Mouse (Mus musculus) E14TG2a.4 (cell line): ENCODE results near the gene Ube2ql1.

ENCODE experiments used
- H3K27me3 ChIP-seq: 2 replicates; pipeline ENCODE4 v1.6.1; 2014; ENCODE audit warnings: low read length, control low read depth; ENCODE audit not compliant: insufficient read depth
- H3K36me3 ChIP-seq: 2 replicates; pipeline ENCODE4 v1.6.1; 2014; ENCODE audit warnings: low read length, control low read depth; ENCODE audit not compliant: insufficient read depth
- H3K4me1 ChIP-seq: replicated peaks from 2 replicates; pipeline ENCODE4 v1.6.1; 2014; ENCODE audit warnings: low read depth, low read length, control low read depth
- H3K4me3 ChIP-seq: replicated peaks from 2 replicates; pipeline ENCODE4 v1.5.1; 2014; ENCODE audit warnings: mild to moderate bottlenecking, low read length
- H3K9me3 ChIP-seq: 2 replicates; pipeline ENCODE4 v1.6.1; 2014; ENCODE audit warnings: low read length, control low read depth
- CTCF ChIP-seq: conservative IDR thresholded peaks from 2 replicates; pipeline ENCODE4 v1.5.1; 2014; ENCODE audit warnings: low read length
- NANOG ChIP-seq: IDR thresholded peaks from 2 replicates; pipeline ENCODE4 v1.6.1; 2014; ENCODE audit warnings: borderline replicate concordance, low read length, mixed read lengths
- POU5F1 ChIP-seq: IDR thresholded peaks from 2 replicates; pipeline ENCODE4 v1.6.1; 2014; ENCODE audit warnings: low read length, borderline replicate concordance

Gene Ube2ql1

DNA sequence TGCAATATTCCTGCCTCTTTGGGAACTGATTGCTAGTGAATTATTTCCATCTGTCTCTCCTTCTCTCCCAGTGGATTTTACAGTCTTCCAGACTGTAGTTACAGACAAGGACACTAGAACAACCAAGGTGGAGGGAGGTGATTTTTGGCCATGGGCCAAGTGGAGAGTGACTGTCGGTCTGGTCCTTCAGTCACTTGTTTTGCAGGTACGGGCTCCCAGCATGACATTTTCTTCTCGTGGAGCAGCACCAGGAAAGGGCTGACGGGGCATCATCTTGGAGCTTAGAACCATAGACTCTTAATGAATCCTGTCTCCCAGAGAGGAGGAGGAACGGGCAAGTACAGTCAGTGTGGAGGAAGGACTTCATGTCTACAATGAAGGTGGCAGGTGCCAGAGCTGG lies 67.6 kb downstream of the Ube2ql1 start:
- H3K4me3 ChIP-seq, result no peak overlapping the region
- no peaks in the 10 kb centered on the region for H3K36me3 ChIP-seq
- H3K9me3 ChIP-seq, result no peaks in the 10 kb centered on the region
- no peaks in the 10 kb centered on the region for H3K4me1 ChIP-seq
- no peak for TF ChIP-seq POU5F1
- no peak for TF ChIP-seq NANOG
- TF ChIP-seq CTCF, result no peak
- no peaks in the 10 kb centered on the region for H3K27me3 ChIP-seq

DNA sequence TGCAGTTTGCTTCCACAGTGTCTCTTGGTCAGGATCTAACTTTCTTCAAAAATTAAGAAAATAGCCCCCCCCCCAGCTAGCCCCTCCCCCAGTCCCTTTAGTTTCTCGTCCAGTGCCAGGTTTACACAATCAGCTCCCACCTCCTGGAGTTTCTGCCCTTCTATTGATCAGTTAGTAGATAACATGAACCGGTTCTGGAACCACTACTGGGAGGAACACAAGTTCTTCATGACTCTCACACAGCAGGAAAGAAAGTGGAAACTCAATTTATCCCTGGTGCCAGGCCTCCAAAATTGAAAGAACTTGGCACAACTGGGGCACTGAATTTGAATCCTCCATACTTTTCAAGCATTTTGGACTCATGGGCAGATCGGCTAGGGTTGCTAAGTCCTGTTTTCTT lies 85.2 kb downstream of the Ube2ql1 start:
- no peaks in the 10 kb centered on the region for H3K27me3 ChIP-seq
- no peaks in the 10 kb centered on the region for H3K36me3 ChIP-seq
- no peak overlapping the region for H3K4me3 ChIP-seq
- TF ChIP-seq CTCF, result no peak
- no peak for TF ChIP-seq NANOG
- no peak for TF ChIP-seq POU5F1
- H3K4me1 ChIP-seq, result 0 out of 2 replicates have a peak, but pooled peaks cover 4% of the 10 kb centered on the region
- no peaks in the 10 kb centered on the region for H3K9me3 ChIP-seq
